Mouse (Mus musculus) midbrain, embryonic 12.5 days (tissue): ENCODE measurements around the gene Gbp2b. TPM values are rescaled to one million over a fixed set of nuclear protein-coding genes. Genes with fewer than 3 reads are reported as not detected.
A peak's percentile ranks its signal among the peaks of the same experiment; 100 is the strongest.
"Not testable (repeated sequence)": the region's sequence is repeated elsewhere in the genome, so short reads cannot be mapped to it uniquely, and the experiment has no call there.

Experiments used
- ATAC-seq: fragments of 200-750 bp; cut with Nextera tagmentation; 2 replicates; pipeline ENCODE4 v1.8.0; 2017; ENCODE audit warnings: low read depth, moderate TSS enrichment, moderate library complexity; ENCODE audit not compliant: low FRiP score
- H3K27ac ChIP-seq: fragments of 300-500 bp; sonication (generic); replicated peaks from 2 replicates; pipeline ENCODE4 v1.5.1; 2016; ENCODE audit warnings: mild to moderate bottlenecking
- H3K27me3 ChIP-seq: fragments of 300-500 bp; sonication (generic); 2 replicates; pipeline ENCODE4 v1.6.1; 2016; ENCODE audit warnings: mild to moderate bottlenecking
- H3K36me3 ChIP-seq: fragments of 300-500 bp; sonication (generic); 2 replicates; pipeline ENCODE4 v1.6.1; 2016
- H3K4me1 ChIP-seq: fragments of 300-500 bp; sonication (generic); 2 replicates; pipeline ENCODE4 v1.6.1; 2016
- H3K4me2 ChIP-seq: fragments of 300-500 bp; sonication (generic); replicated peaks from 2 replicates; pipeline ENCODE4 v1.6.1; 2016; ENCODE audit warnings: mild to moderate bottlenecking, moderate library complexity
- H3K4me3 ChIP-seq: fragments of 300-500 bp; sonication (generic); 2 replicates; pipeline ENCODE4 v1.5.1; 2016; ENCODE audit warnings: mild to moderate bottlenecking
- H3K9ac ChIP-seq: fragments of 300-500 bp; sonication (generic); replicated peaks from 2 replicates; pipeline ENCODE4 v1.6.1; 2016; ENCODE audit warnings: mild to moderate bottlenecking, moderate library complexity
- H3K9me3 ChIP-seq: fragments of 300-500 bp; sonication (generic); 2 replicates; pipeline ENCODE4 v1.6.1; 2016; ENCODE audit warnings: mild to moderate bottlenecking
- WGBS: fragments of 180-500 bp; shearing (Covaris S2); methylation state at CpG from one replicate; pipeline ENCODE4 v1.1.7; 2016; 5-methylcytosine and 5-hydroxymethylcytosine counted together
- polyA plus RNA-seq: library from polyadenylated mRNA; unstranded; fragments of >200 nt; fragmentation: Nextera tagmentation; extraction: Ambion mirVana; gene quantifications from 2 replicates; pipeline ENCODE4 v1.2.1, GENCODE M21; 2016

Gene Gbp2b
- polyA plus RNA-seq, result not detected in 2 replicates

- no peaks in the 10 kb centered on the region for H3K27me3 ChIP-seq
- H3K9ac ChIP-seq, result no peak within 1 kb of the TSS
- H3K36me3 ChIP-seq, result no peaks in the 10 kb centered on the region
- H3K4me1 ChIP-seq, result no peaks in the 10 kb centered on the region
- no peak within 1 kb of the TSS for H3K27ac ChIP-seq
- no peaks in the 10 kb centered on the region for H3K9me3 ChIP-seq
- no peak within 1 kb of the TSS for H3K4me3 ChIP-seq
- no peak for ATAC-seq
- H3K4me2 ChIP-seq, result no peak within 1 kb of the TSS
- 86% methylated on average over 1 of the region's 1 CpGs for WGBS
Measured at GRCm38 (mm10) chr3:142594547-142594946, at the start of gene Gbp2b. Gene Gbp2b (plus strand): TSS chr3:142594847.

- no peak overlapping the region for H3K9ac ChIP-seq
- H3K4me1 ChIP-seq, result no peaks in the 10 kb centered on the region
- no peak overlapping the region for H3K4me2 ChIP-seq
- H3K27ac ChIP-seq, result no peak overlapping the region
- H3K4me3 ChIP-seq, result no peak overlapping the region
- no peaks in the 10 kb centered on the region for H3K36me3 ChIP-seq
- no peak for ATAC-seq
- 88% methylated on average over 3 of the region's 3 CpGs for WGBS
- H3K27me3 ChIP-seq, result no peaks in the 10 kb centered on the region
- no peaks in the 10 kb centered on the region for H3K9me3 ChIP-seq
Measured at GRCm38 (mm10) chr3:142546690-142547089, 48.0 kb upstream of the Gbp2b start.

GRCm38 (mm10) chr3:142550052-142550676 lies 44.5 kb upstream of the Gbp2b start:
- H3K4me3 ChIP-seq, result no peak overlapping the region
- 82% methylated on average over 3 of the region's 3 CpGs for WGBS
- no peaks in the 10 kb centered on the region for H3K36me3 ChIP-seq
- no peak for ATAC-seq
- no peaks in the 10 kb centered on the region for H3K4me1 ChIP-seq
- H3K9me3 ChIP-seq, result no peaks in the 10 kb centered on the region
- no peak overlapping the region for H3K4me2 ChIP-seq
- H3K9ac ChIP-seq, result no peak overlapping the region
- H3K27me3 ChIP-seq, result no peaks in the 10 kb centered on the region
- no peak overlapping the region for H3K27ac ChIP-seq

- no peak overlapping the region for H3K27ac ChIP-seq
- no peak overlapping the region for H3K4me2 ChIP-seq
- H3K4me3 ChIP-seq, result no peak overlapping the region
- no peaks in the 10 kb centered on the region for H3K27me3 ChIP-seq
- no peaks in the 10 kb centered on the region for H3K36me3 ChIP-seq
- WGBS, result 86% methylated on average over 1 of the region's 1 CpGs
- ATAC-seq, result no peak
- H3K9me3 ChIP-seq, result no peaks in the 10 kb centered on the region
- H3K9ac ChIP-seq, result no peak overlapping the region
- H3K4me1 ChIP-seq, result no peaks in the 10 kb centered on the region
Measured at GRCm38 (mm10) chr3:142554601-142555000, 40.0 kb upstream of the Gbp2b start.

- WGBS, result 88% methylated on average over 11 of the region's 11 CpGs
Measured at GRCm38 (mm10) chr3:142555623-142556022, 39.0 kb upstream of the Gbp2b start.

GRCm38 (mm10) chr3:142559632-142560228 lies 34.9 kb upstream of the Gbp2b start, which contains the start of gene Gbp3:
Gene Gbp3 (plus strand): TSS chr3:142560026.
- 41% methylated on average over 3 of the region's 3 CpGs for WGBS
- Histone ChIP-seq H3K4me1 (no peaks in the 10 kb centered on the region), H3K4me2 (peak within 1 kb of the TSS; percentile 45), H3K9me3 (no peaks in the 10 kb centered on the region), H3K4me3 (peak within 1 kb of the TSS; percentile 24), H3K9ac (no peak within 1 kb of the TSS), H3K27ac (no peak within 1 kb of the TSS), H3K27me3 (no peaks in the 10 kb centered on the region), H3K36me3 (no peaks in the 10 kb centered on the region)
- ATAC-seq, result no peak

More at GRCm38 (mm10) chr3:142555623-142556022, 39.0 kb upstream of the Gbp2b start:
- Histone ChIP-seq H3K27me3 (no peaks in the 10 kb centered on the region), H3K4me1 (no peaks in the 10 kb centered on the region), H3K36me3 (no peaks in the 10 kb centered on the region), H3K9me3 (no peaks in the 10 kb centered on the region), H3K4me2 (no peak overlapping the region), H3K27ac (no peak overlapping the region), H3K4me3 (no peak overlapping the region), H3K9ac (no peak overlapping the region)
- ATAC-seq, result no peak

- H3K4me1 ChIP-seq, result no peaks in the 10 kb centered on the region
- H3K9ac ChIP-seq, result no peak overlapping the region
- H3K27me3 ChIP-seq, result no peaks in the 10 kb centered on the region
- H3K9me3 ChIP-seq, result no peaks in the 10 kb centered on the region
- peak overlapping the region; percentile 45 for H3K4me2 ChIP-seq
- peak; percentile 90 for ATAC-seq
- H3K27ac ChIP-seq, result no peak overlapping the region
- no peaks in the 10 kb centered on the region for H3K36me3 ChIP-seq
- peak overlapping the region; percentile 24 for H3K4me3 ChIP-seq
- WGBS, result 22% methylated on average over 12 of the region's 12 CpGs
Measured at GRCm38 (mm10) chr3:142560296-142560948, 34.2 kb upstream of the Gbp2b start.

GRCm38 (mm10) chr3:142561045-142561646 lies 33.5 kb upstream of the Gbp2b start:
- 91% methylated on average over 14 of the region's 14 CpGs for WGBS
- no peaks in the 10 kb centered on the region for H3K36me3 ChIP-seq
- ATAC-seq, result no peak

GRCm38 (mm10) chr3:142561666-142562065 lies 33.0 kb upstream of the Gbp2b start:
- Histone ChIP-seq H3K4me3 (no peak overlapping the region), H3K36me3 (no peaks in the 10 kb centered on the region), H3K9me3 (no peaks in the 10 kb centered on the region), H3K4me1 (no peaks in the 10 kb centered on the region), H3K27ac (no peak overlapping the region), H3K27me3 (no peaks in the 10 kb centered on the region), H3K9ac (no peak overlapping the region), H3K4me2 (no peak overlapping the region)
- WGBS, result 84% methylated on average over 7 of the region's 7 CpGs
- ATAC-seq, result no peak

More at GRCm38 (mm10) chr3:142561045-142561646, 33.5 kb upstream of the Gbp2b start:
- H3K4me1 ChIP-seq, result no peaks in the 10 kb centered on the region
- no peak overlapping the region for H3K4me3 ChIP-seq
- H3K27me3 ChIP-seq, result no peaks in the 10 kb centered on the region
- no peak overlapping the region for H3K9ac ChIP-seq
- H3K27ac ChIP-seq, result no peak overlapping the region
- H3K9me3 ChIP-seq, result no peaks in the 10 kb centered on the region
- no peak overlapping the region for H3K4me2 ChIP-seq

- 79% methylated on average over 5 of the region's 5 CpGs for WGBS
- not testable (repeated sequence) for H3K36me3 ChIP-seq, H3K9me3 ChIP-seq, ATAC-seq, H3K27ac ChIP-seq, H3K4me2 ChIP-seq, H3K4me1 ChIP-seq, H3K4me3 ChIP-seq, H3K27me3 ChIP-seq, H3K9ac ChIP-seq
Measured at GRCm38 (mm10) chr3:142567490-142567889, 27.2 kb upstream of the Gbp2b start.

GRCm38 (mm10) chr3:142570738-142571137 lies 23.9 kb upstream of the Gbp2b start:
- no peaks in the 10 kb centered on the region for H3K27me3 ChIP-seq
- no peak overlapping the region for H3K4me2 ChIP-seq
- H3K36me3 ChIP-seq, result no peaks in the 10 kb centered on the region
- H3K9ac ChIP-seq, result no peak overlapping the region
- H3K9me3 ChIP-seq, result no peaks in the 10 kb centered on the region
- no peak overlapping the region for H3K27ac ChIP-seq
- 94% methylated on average over 4 of the region's 4 CpGs for WGBS
- H3K4me1 ChIP-seq, result no peaks in the 10 kb centered on the region
- no peak for ATAC-seq
- H3K4me3 ChIP-seq, result no peak overlapping the region

- no peak for ATAC-seq
- H3K27me3 ChIP-seq, result no peaks in the 10 kb centered on the region
- 81% methylated on average over 3 of the region's 3 CpGs for WGBS
Measured at GRCm38 (mm10) chr3:142577108-142577507, 17.5 kb upstream of the Gbp2b start.

More at GRCm38 (mm10) chr3:142577108-142577507, 17.5 kb upstream of the Gbp2b start:
- Histone ChIP-seq H3K9me3 (no peaks in the 10 kb centered on the region), H3K4me2 (no peak overlapping the region), H3K4me1 (no peaks in the 10 kb centered on the region), H3K36me3 (no peaks in the 10 kb centered on the region), H3K4me3 (no peak overlapping the region), H3K9ac (no peak overlapping the region), H3K27ac (no peak overlapping the region)
